Mouse (Mus musculus) liver, embryonic 11.5 days (tissue): ENCODE results near the gene Ahnak2. TPM values are rescaled to one million over a fixed set of nuclear protein-coding genes. Genes with fewer than 3 reads are reported as not detected.
A peak's percentile ranks its signal among the peaks of the same experiment; 100 is the strongest.

Experiments
- ATAC-seq: fragments of 200-750 bp; cut with Nextera tagmentation; replicated peaks from 2 replicates; pipeline ENCODE4 v1.8.0; 2017; ENCODE audit warnings: moderate number of reproducible peaks, mild to moderate bottlenecking, moderate TSS enrichment, moderate library complexity; ENCODE audit not compliant: low FRiP score
- DNase-seq: peaks from one replicate; pipeline ENCODE4 v3.0.0-alpha.2; 2017; ENCODE audit warnings: low spot score
- H3K27ac ChIP-seq: fragments of 300-500 bp; sonication (generic); 2 replicates; pipeline ENCODE4 v1.5.1; 2014; ENCODE audit warnings: mild to moderate bottlenecking, low read depth, low read length, control low read depth
- H3K27me3 ChIP-seq: fragments of 300-500 bp; sonication (generic); replicated peaks from 2 replicates; pipeline ENCODE4 v1.6.1; 2014; ENCODE audit warnings: low read length, mixed read lengths; ENCODE audit not compliant: control insufficient read depth, insufficient read depth
- H3K36me3 ChIP-seq: fragments of 300-500 bp; sonication (generic); 2 replicates; pipeline ENCODE4 v1.6.1; 2014; ENCODE audit warnings: mild to moderate bottlenecking, low read length, moderate library complexity, mixed read lengths; ENCODE audit not compliant: control insufficient read depth, insufficient read depth
- H3K4me1 ChIP-seq: fragments of 300-500 bp; sonication (generic); replicated peaks from 2 replicates; pipeline ENCODE4 v1.6.1; 2014; ENCODE audit warnings: low read length, mixed read lengths; ENCODE audit not compliant: control insufficient read depth, insufficient read depth
- H3K4me2 ChIP-seq: fragments of 300-500 bp; sonication (generic); 2 replicates; pipeline ENCODE4 v1.6.1; 2014; ENCODE audit warnings: mild to moderate bottlenecking, control low read depth, moderate library complexity
- H3K4me3 ChIP-seq: fragments of 300-500 bp; sonication (generic); 2 replicates; pipeline ENCODE4 v1.5.1; 2014; ENCODE audit warnings: low read depth, low read length, control low read depth
- H3K9ac ChIP-seq: fragments of 300-500 bp; sonication (generic); 2 replicates; pipeline ENCODE4 v1.6.1; 2014; ENCODE audit warnings: low read depth, low read length, control low read depth
- H3K9me3 ChIP-seq: fragments of 300-500 bp; sonication (generic); 2 replicates; pipeline ENCODE4 v1.6.1; 2016; ENCODE audit warnings: low read length, inconsistent platforms, mixed read lengths; ENCODE audit not compliant: control insufficient read depth
- WGBS: fragments of 180-500 bp; shearing (Covaris S2); extraction: QIAGEN DNeasy Blood & Tissue Kit; methylation state at CpG from one replicate; pipeline ENCODE4 v1.1.7; 2014; 5-methylcytosine and 5-hydroxymethylcytosine counted together
- polyA plus RNA-seq: library from polyadenylated mRNA; unstranded; fragments of >200 nt; fragmentation: Nextera tagmentation; extraction: Ambion mirVana; gene quantifications from 2 replicates; pipeline ENCODE4 v1.2.1, GENCODE M21; 2014

The Ahnak2 gene
- polyA plus RNA-seq, 1 experiment from 2014 or later, result 0.34 TPM

GRCm38 (mm10) chr12:112747606-112747970, 54.9 kb downstream of the Ahnak2 start:
- no peak for DNase-seq
- H3K4me1 ChIP-seq, result 0 out of 2 replicates have a peak, but pooled peaks cover 2% of the 10 kb centered on the region
- no peaks in the 10 kb centered on the region for H3K36me3 ChIP-seq
- 76% methylated on average over 8 of the region's 8 CpGs for WGBS
- no peaks in the 10 kb centered on the region for H3K9me3 ChIP-seq
- no peak overlapping the region for H3K4me3 ChIP-seq
- no peak overlapping the region for H3K9ac ChIP-seq
- no peaks in the 10 kb centered on the region for H3K27me3 ChIP-seq
- ATAC-seq, result no peak
- H3K4me2 ChIP-seq, result no peak overlapping the region
- no peak overlapping the region for H3K27ac ChIP-seq

GRCm38 (mm10) chr12:112746808-112747605, 55.5 kb downstream of the Ahnak2 start:
- no peaks in the 10 kb centered on the region for H3K27me3 ChIP-seq
- no peak overlapping the region for H3K27ac ChIP-seq
- no peaks in the 10 kb centered on the region for H3K36me3 ChIP-seq
- ATAC-seq, result no peak
- no peak overlapping the region for H3K4me2 ChIP-seq
- H3K9me3 ChIP-seq, result no peaks in the 10 kb centered on the region
- 32% methylated on average over 10 of the region's 10 CpGs for WGBS
- H3K9ac ChIP-seq, result no peak overlapping the region
- 0 out of 2 replicates have a peak, but pooled peaks cover 2% of the 10 kb centered on the region for H3K4me1 ChIP-seq
- no peak for DNase-seq
- no peak overlapping the region for H3K4me3 ChIP-seq

- no peak for ATAC-seq
- Histone ChIP-seq H3K36me3 (no peaks in the 10 kb centered on the region), H3K4me3 (no peak overlapping the region), H3K4me1 (0 out of 2 replicates have a peak, but pooled peaks cover 2% of the 10 kb centered on the region), H3K27me3 (no peaks in the 10 kb centered on the region), H3K27ac (no peak overlapping the region), H3K9ac (no peak overlapping the region), H3K9me3 (no peaks in the 10 kb centered on the region), H3K4me2 (no peak overlapping the region)
- WGBS, result 77% methylated on average over 4 of the region's 4 CpGs
- DNase-seq, result no peak
These were observed 56.0 kb downstream of the Ahnak2 start for GRCm38 (mm10) chr12:112746461-112746807.

GRCm38 (mm10) chr12:112745716-112746115, 56.7 kb downstream of the Ahnak2 start:
- H3K36me3 ChIP-seq, result no peaks in the 10 kb centered on the region
- no peak overlapping the region for H3K4me3 ChIP-seq
- no peak for ATAC-seq
- no peak overlapping the region for H3K4me2 ChIP-seq
- WGBS, result 75% methylated on average over 10 of the region's 10 CpGs
- no peaks in the 10 kb centered on the region for H3K27me3 ChIP-seq
- H3K27ac ChIP-seq, result no peak overlapping the region
- no peak overlapping the region for H3K9ac ChIP-seq
- H3K9me3 ChIP-seq, result no peaks in the 10 kb centered on the region
- H3K4me1 ChIP-seq, result 0 out of 2 replicates have a peak, but pooled peaks cover 2% of the 10 kb centered on the region
- no peak for DNase-seq

GRCm38 (mm10) chr12:112744891-112745580, 57.4 kb downstream of the Ahnak2 start:
- Histone ChIP-seq H3K4me1 (0 out of 2 replicates have a peak, but pooled peaks cover 2% of the 10 kb centered on the region), H3K9me3 (no peaks in the 10 kb centered on the region), H3K9ac (no peak overlapping the region), H3K27ac (no peak overlapping the region), H3K4me2 (no peak overlapping the region), H3K27me3 (no peaks in the 10 kb centered on the region), H3K36me3 (no peaks in the 10 kb centered on the region), H3K4me3 (no peak overlapping the region)
- WGBS, result 80% methylated on average over 10 of the region's 10 CpGs
- ATAC-seq (no peak), DNase-seq (no peak)

GRCm38 (mm10) chr12:112744211-112744610, 58.2 kb downstream of the Ahnak2 start:
- Histone ChIP-seq H3K4me1 (0 out of 2 replicates have a peak, but pooled peaks cover 2% of the 10 kb centered on the region), H3K4me3 (no peak overlapping the region), H3K27ac (no peak overlapping the region), H3K36me3 (no peaks in the 10 kb centered on the region; the same call in 1 of the 2 replicates), H3K9me3 (no peaks in the 10 kb centered on the region), H3K9ac (no peak overlapping the region), H3K4me2 (no peak overlapping the region), H3K27me3 (no peaks in the 10 kb centered on the region)
- DNase-seq (no peak), ATAC-seq (no peak)
- 83% methylated on average over 10 of the region's 11 CpGs for WGBS

- DNase-seq (peak; percentile 73), ATAC-seq (peak; percentile 70)
- WGBS, result 57% methylated on average over 25 of the region's 25 CpGs
- Histone ChIP-seq H3K4me3 (no peak overlapping the region), H3K4me2 (no peak overlapping the region), H3K36me3 (no peaks in the 10 kb centered on the region; the same call in 1 of the 2 replicates), H3K27ac (0 out of 2 replicates have a peak overlapping the region, but pooled peaks have one; percentile 13), H3K27me3 (no peaks in the 10 kb centered on the region), H3K9ac (no peak overlapping the region), H3K9me3 (no peaks in the 10 kb centered on the region), H3K4me1 (0 out of 2 replicates have a peak, but pooled peaks cover 2% of the 10 kb centered on the region)
These were observed 59.1 kb downstream of the Ahnak2 start for GRCm38 (mm10) chr12:112743168-112743975.

GRCm38 (mm10) chr12:112742768-112743167, 59.7 kb downstream of the Ahnak2 start:
- H3K9me3 ChIP-seq, result no peaks in the 10 kb centered on the region
- no peaks in the 10 kb centered on the region; the same call in 1 of the 2 replicates for H3K36me3 ChIP-seq
- H3K27me3 ChIP-seq, result no peaks in the 10 kb centered on the region
- H3K27ac ChIP-seq, result 0 out of 2 replicates have a peak overlapping the region, but pooled peaks have one; percentile 13
- H3K4me1 ChIP-seq, result 0 out of 2 replicates have a peak, but pooled peaks cover 2% of the 10 kb centered on the region
- no peak overlapping the region for H3K9ac ChIP-seq
- 55% methylated on average over 6 of the region's 6 CpGs for WGBS
- DNase-seq (no peak), ATAC-seq (no peak)
- no peak overlapping the region for H3K4me2 ChIP-seq
- no peak overlapping the region for H3K4me3 ChIP-seq
